In genomic region chr14:48342944-48343343, GRCm38 (mm10) we compare ENCODE assay signal across 23 mouse cellular contexts.
DNase-seq lines count a peak whose midpoint lies in the region; ATAC-seq lines count a peak whose summit lies in the region.
"Had no signal": no experiment of that assay in that cellular context is flagged by ENCODE, and none has a peak within 500 bp of the region (broad histone marks: within the 10 kb centered on the region; RNA-seq: fewer than 3 reads in every experiment).

No protein-coding gene starts in this region.

- peak; percentile 61 for DNase-seq in embryonic facial prominence, embryonic 14.5 days (ENCODE audit: low spot score)
- DNase-seq in embryonic facial prominence, embryonic 10.5 days (ENCODE audit: low spot score) = no peak
- peak; percentile 35 for DNase-seq in neural tube, embryonic 10.5 days (ENCODE audit: extremely low spot score, low spot score)
- no peak for DNase-seq in c-Kit-positive CD71-positive TER-119-positive erythroid progenitor cells, embryonic 14.5 days (ENCODE audit: low spot score)
- DNase-seq: adrenal gland, adult 2 months; adrenal gland, postnatal 10 days; adrenal gland, postnatal 25 days; B cell, adult 2 months; cerebellum, adult 11-12 months; cerebellum, adult 2 months; cerebellum, adult 9-10 months; cerebellum, postnatal 10 days; cerebellum, postnatal 25 days; forebrain, postnatal 0 days had no signal

- no peak for ATAC-seq in embryonic facial prominence, embryonic 14.5 days (ENCODE audit: low read depth)
- no peak for ATAC-seq in neural tube, embryonic 15.5 days (ENCODE audit: low FRiP score)
- peak; percentile 21; the same call in 1 of the 2 replicates for ATAC-seq in limb, embryonic 13.5 days (ENCODE audit: low FRiP score, low read depth)
- ATAC-seq in hindbrain, embryonic 13.5 days (ENCODE audit: low FRiP score) = no peak
- ATAC-seq: CD4-positive, CD25-positive, alpha-beta regulatory T cell, adult 4 months; forebrain, embryonic 13.5 days; forebrain, embryonic 15.5 days; forebrain, postnatal 0 days had no signal

- no peaks in the 10 kb centered on the region; the same call in 1 of the 2 replicates for H3K27me3 ChIP-seq in embryonic facial prominence, embryonic 14.5 days (replicated peaks; ENCODE audit: control insufficient read depth, insufficient read depth, low read length)
- H3K27me3 ChIP-seq in embryonic facial prominence, embryonic 10.5 days (replicated peaks; ENCODE audit: low read depth, poor library complexity, severe bottlenecking) = no peaks in the 10 kb centered on the region
- no peaks in the 10 kb centered on the region for H3K27me3 ChIP-seq in neural tube, embryonic 15.5 days (replicated peaks)
- no peaks in the 10 kb centered on the region for H3K27me3 ChIP-seq in limb, embryonic 13.5 days
- no peaks in the 10 kb centered on the region for H3K27me3 ChIP-seq in hindbrain, embryonic 13.5 days
- H3K27me3 ChIP-seq: CH12.LX; forebrain, embryonic 13.5 days; forebrain, embryonic 15.5 days had no signal

- H3K4me3 ChIP-seq in embryonic facial prominence, embryonic 14.5 days (ENCODE audit: low read depth, low read length) = no peak overlapping the region
- H3K4me3 ChIP-seq in embryonic facial prominence, embryonic 10.5 days = no peak overlapping the region
- no peak overlapping the region for H3K4me3 ChIP-seq in neural tube, embryonic 15.5 days (replicated peaks)
- no peak overlapping the region for H3K4me3 ChIP-seq in limb, embryonic 13.5 days
- no peak overlapping the region for H3K4me3 ChIP-seq in hindbrain, embryonic 13.5 days
- H3K4me3 ChIP-seq: embryonic facial prominence, embryonic 13.5 days; forebrain, embryonic 13.5 days; forebrain, embryonic 15.5 days had no signal

- no peak overlapping the region for H3K9ac ChIP-seq in embryonic facial prominence, embryonic 14.5 days (ENCODE audit: low read depth, low read length)
- H3K9ac ChIP-seq in neural tube, embryonic 15.5 days (replicated peaks) = no peak overlapping the region
- H3K9ac ChIP-seq in limb, embryonic 13.5 days = no peak overlapping the region
- no peak overlapping the region for H3K9ac ChIP-seq in hindbrain, embryonic 13.5 days
- H3K9ac ChIP-seq: embryonic facial prominence, embryonic 13.5 days; forebrain, embryonic 13.5 days; forebrain, embryonic 15.5 days; forebrain, postnatal 0 days had no signal

- no peak overlapping the region for H3K27ac ChIP-seq in embryonic facial prominence, embryonic 14.5 days (replicated peaks; ENCODE audit: low read depth, low read length)
- H3K27ac ChIP-seq in embryonic facial prominence, embryonic 10.5 days (replicated peaks) = no peak overlapping the region
- no peak overlapping the region for H3K27ac ChIP-seq in neural tube, embryonic 15.5 days (replicated peaks)
- no peak overlapping the region for H3K27ac ChIP-seq in limb, embryonic 13.5 days
- H3K27ac ChIP-seq in hindbrain, embryonic 13.5 days = no peak overlapping the region
- H3K27ac ChIP-seq: embryonic facial prominence, embryonic 13.5 days; forebrain, embryonic 13.5 days; forebrain, embryonic 15.5 days had no signal

- H3K36me3 ChIP-seq in embryonic facial prominence, embryonic 14.5 days (ENCODE audit: control insufficient read depth, insufficient read depth, low read length) = no peaks in the 10 kb centered on the region
- H3K36me3 ChIP-seq in embryonic facial prominence, embryonic 10.5 days (replicated peaks) = no peaks in the 10 kb centered on the region
- H3K36me3 ChIP-seq in neural tube, embryonic 15.5 days = no peaks in the 10 kb centered on the region
- no peaks in the 10 kb centered on the region for H3K36me3 ChIP-seq in limb, embryonic 13.5 days
- H3K36me3 ChIP-seq in hindbrain, embryonic 13.5 days = no peaks in the 10 kb centered on the region
- H3K36me3 ChIP-seq: embryonic facial prominence, embryonic 13.5 days; forebrain, embryonic 15.5 days; G1E had no signal

- H3K9me3 ChIP-seq in embryonic facial prominence, embryonic 14.5 days (ENCODE audit: control insufficient read depth, low read length) = no peaks in the 10 kb centered on the region
- H3K9me3 ChIP-seq in embryonic facial prominence, embryonic 10.5 days = no peaks in the 10 kb centered on the region
- H3K9me3 ChIP-seq in neural tube, embryonic 15.5 days (replicated peaks) = no peaks in the 10 kb centered on the region
- H3K9me3 ChIP-seq in limb, embryonic 13.5 days = peaks cover 4% of the 10 kb centered on the region; the same call in 1 of the 2 replicates
- no peaks in the 10 kb centered on the region for H3K9me3 ChIP-seq in hindbrain, embryonic 13.5 days
- H3K9me3 ChIP-seq: embryonic facial prominence, embryonic 13.5 days; forebrain, embryonic 13.5 days; forebrain, embryonic 15.5 days; G1E had no signal

- H3K4me2 ChIP-seq in embryonic facial prominence, embryonic 14.5 days (ENCODE audit: low read depth, low read length) = no peak overlapping the region
- H3K4me2 ChIP-seq in neural tube, embryonic 15.5 days = no peak overlapping the region
- H3K4me2 ChIP-seq in limb, embryonic 13.5 days (replicated peaks) = no peak overlapping the region
- H3K4me2 ChIP-seq in hindbrain, embryonic 13.5 days = no peak overlapping the region
- H3K4me2 ChIP-seq: embryonic facial prominence, embryonic 13.5 days; forebrain, embryonic 13.5 days; forebrain, embryonic 15.5 days had no signal

- WGBS in embryonic facial prominence, embryonic 14.5 days = 47% methylated on average over 7 of the region's 7 CpGs
- 69% methylated on average over 7 of the region's 7 CpGs for WGBS in embryonic facial prominence, embryonic 10.5 days
- 70% methylated on average over 7 of the region's 7 CpGs for WGBS in neural tube, embryonic 15.5 days
- 62% methylated on average over 7 of the region's 7 CpGs for WGBS in limb, embryonic 13.5 days
- 65% methylated on average over 7 of the region's 7 CpGs for WGBS in hindbrain, embryonic 13.5 days

- H3K4me1 ChIP-seq in embryonic facial prominence, embryonic 14.5 days (ENCODE audit: control insufficient read depth, insufficient read depth, low read length) = no peaks in the 10 kb centered on the region
- H3K4me1 ChIP-seq in embryonic facial prominence, embryonic 10.5 days = 0 out of 2 replicates have a peak, but pooled peaks cover 5% of the 10 kb centered on the region
- no peaks in the 10 kb centered on the region for H3K4me1 ChIP-seq in neural tube, embryonic 15.5 days
- H3K4me1 ChIP-seq in limb, embryonic 13.5 days = peaks cover 4% of the 10 kb centered on the region; the same call in 1 of the 2 replicates
- H3K4me1 ChIP-seq in hindbrain, embryonic 13.5 days (replicated peaks) = no peaks in the 10 kb centered on the region
- H3K4me1 ChIP-seq: forebrain, embryonic 13.5 days; forebrain, embryonic 15.5 days had no signal

Comparison
In these comparisons a context has a peak if more than half of its experiments do, and no peak if none do; other contexts are left out.
1. DNase-seq: peak in embryonic facial prominence, embryonic 14.5 days (single experiment) and neural tube, embryonic 10.5 days (single experiment); none in embryonic facial prominence, embryonic 10.5 days (single experiment) and c-Kit-positive CD71-positive TER-119-positive erythroid progenitor cells, embryonic 14.5 days (single experiment).